Mouse (Mus musculus) MEL (cell line): ENCODE measurements around the gene Atg2a. TPM values are rescaled to one million over a fixed set of nuclear protein-coding genes. Genes with fewer than 3 reads are reported as not detected.
A peak's percentile ranks its signal among the peaks of the same experiment; 100 is the strongest.

ENCODE experiments used
- DNase-seq: peaks from one replicate; pipeline ENCODE4 v3.0.0; 2011; ENCODE audit warnings: low read depth, low spot score
- H3K27ac ChIP-seq: 2 replicates; pipeline ENCODE4 v1.5.1; 2012; ENCODE audit warnings: low read depth, mild to moderate bottlenecking, control low read depth, low read length, moderate library complexity; ENCODE audit not compliant: control insufficient read depth
- H3K27me3 ChIP-seq, 2 experiments: fragments of 150-350 bp in 1 of 2; sonication (generic) in 1 of 2; 2 replicates each; pipeline ENCODE4 v1.6.1; 2012; ENCODE audit warnings: low read length in 2 of 2, mild to moderate bottlenecking in 2 of 2, improper control_type of control experiment in 1 of 2, moderate library complexity in 1 of 2; ENCODE audit not compliant: insufficient read depth in 2 of 2, control insufficient read depth in 1 of 2
- H3K36me3 ChIP-seq, 2 experiments: 2 replicates each; pipeline ENCODE4 v1.6.1; 2012 to 2014; ENCODE audit warnings: low read length in 2 of 2, improper control_type of control experiment in 1 of 2, inconsistent platforms in 1 of 2, mild to moderate bottlenecking in 1 of 2; ENCODE audit not compliant: insufficient read depth in 2 of 2, control insufficient read depth in 1 of 2
- H3K4me1 ChIP-seq, 2 experiments: fragments of 150-350 bp in 1 of 2; sonication (generic) in 1 of 2; 2 replicates each; pipeline ENCODE4 v1.6.1; 2012; ENCODE audit warnings: low read length in 2 of 2, improper control_type of control experiment in 1 of 2, mild to moderate bottlenecking in 1 of 2; ENCODE audit not compliant: insufficient read depth in 2 of 2, control insufficient read depth in 1 of 2
- H3K4me3 ChIP-seq, 2 experiments: fragments of 150-350 bp in 1 of 2; sonication (generic) in 1 of 2; 2 replicates each; pipeline ENCODE4 v1.5.1; 2012; ENCODE audit warnings: low read depth in 2 of 2, low read length in 2 of 2, mild to moderate bottlenecking in 2 of 2, moderate library complexity in 2 of 2, control low read depth in 1 of 2, improper control_type of control experiment in 1 of 2; ENCODE audit not compliant: control insufficient read depth in 1 of 2, insufficient read depth in 1 of 2
- H3K79me2 ChIP-seq: 2 replicates; pipeline ENCODE4 v1.6.1; 2012; ENCODE audit warnings: mild to moderate bottlenecking, low read length, moderate library complexity; ENCODE audit not compliant: control insufficient read depth, poor library complexity, insufficient read depth
- H3K9ac ChIP-seq: 2 replicates; pipeline ENCODE4 v1.6.1; 2012; ENCODE audit warnings: low read depth, mild to moderate bottlenecking, control low read depth, low read length, moderate library complexity; ENCODE audit not compliant: control insufficient read depth, poor library complexity, severe bottlenecking
- H3K9me3 ChIP-seq: fragments of 150-350 bp; sonication (generic); replicated peaks from 2 replicates; pipeline ENCODE4 v1.6.1; 2012; ENCODE audit warnings: mild to moderate bottlenecking, low read length, improper control_type of control experiment, moderate library complexity; ENCODE audit not compliant: insufficient read depth
- BHLHE40 ChIP-seq: IDR thresholded peaks from 2 replicates; pipeline ENCODE4 v1.6.1; 2012; ENCODE audit warnings: low read depth, mild to moderate bottlenecking, inconsistent platforms, low read length, improper control_type of control experiment, borderline replicate concordance
- CHD1 ChIP-seq: IDR thresholded peaks from 2 replicates; pipeline ENCODE4 v1.6.1; 2012; ENCODE audit warnings: low read depth, mild to moderate bottlenecking, inconsistent platforms, low read length, improper control_type of control experiment
- CHD2 ChIP-seq: IDR thresholded peaks from 2 replicates; pipeline ENCODE4 v1.6.1; 2011; ENCODE audit warnings: low read length, improper control_type of control experiment
- CTCF ChIP-seq, 3 experiments: IDR thresholded peaks in 2 of 3; conservative IDR thresholded peaks in 1 of 3; 2 replicates each; pipeline ENCODE4 v1.5.1; 2011 to 2012; ENCODE audit warnings: low read length in 3 of 3, low read depth in 2 of 3, mild to moderate bottlenecking in 2 of 3, improper control_type of control experiment in 1 of 3, inconsistent platforms in 1 of 3, mixed read lengths in 1 of 3, moderate library complexity in 1 of 3; ENCODE audit not compliant: control insufficient read depth in 1 of 3, insufficient read depth in 1 of 3, poor library complexity in 1 of 3, severe bottlenecking in 1 of 3
- E2F4 ChIP-seq: IDR thresholded peaks from 2 replicates; pipeline ENCODE4 v1.6.1; 2011; ENCODE audit warnings: low read depth, low read length, improper control_type of control experiment, borderline replicate concordance
- ELF1 ChIP-seq: IDR thresholded peaks from 2 replicates; pipeline ENCODE4 v1.6.1; 2014; ENCODE audit warnings: low read depth, mild to moderate bottlenecking, inconsistent platforms, low read length, improper control_type of control experiment, moderate library complexity
- EP300 ChIP-seq, 2 experiments: IDR thresholded peaks; 2 replicates each; pipeline ENCODE4 v1.6.1; 2011; ENCODE audit warnings: improper control_type of control experiment in 2 of 2, low read length in 2 of 2, low read depth in 1 of 2, mild to moderate bottlenecking in 1 of 2
- ETS1 ChIP-seq: IDR thresholded peaks from 2 replicates; pipeline ENCODE4 v1.6.1; 2012; ENCODE audit warnings: low read depth, mild to moderate bottlenecking, inconsistent platforms, low read length, improper control_type of control experiment, moderate library complexity
- GABPA ChIP-seq: IDR thresholded peaks from 2 replicates; pipeline ENCODE4 v1.6.1; 2012; ENCODE audit warnings: low read depth, mild to moderate bottlenecking, inconsistent platforms, low read length, improper control_type of control experiment, moderate library complexity
- GATA1 ChIP-seq: IDR thresholded peaks from 2 replicates; pipeline ENCODE4 v1.6.1; 2011; ENCODE audit warnings: low read depth, low read length, improper control_type of control experiment
- HCFC1 ChIP-seq: IDR thresholded peaks from 2 replicates; pipeline ENCODE4 v1.6.1; 2012; ENCODE audit warnings: low read depth, mild to moderate bottlenecking, inconsistent platforms, low read length, improper control_type of control experiment, moderate library complexity
- KAT2A ChIP-seq: conservative IDR thresholded peaks from 2 replicates; pipeline ENCODE4 v1.6.1; 2012; ENCODE audit warnings: low read depth, low read length, improper control_type of control experiment, inconsistent platforms
- MAFK ChIP-seq: IDR thresholded peaks from 2 replicates; pipeline ENCODE4 v1.6.1; 2011; ENCODE audit warnings: low read depth, mild to moderate bottlenecking, low read length, improper control_type of control experiment, borderline replicate concordance
- MAX ChIP-seq: IDR thresholded peaks from 2 replicates; pipeline ENCODE4 v1.6.1; 2011; ENCODE audit warnings: low read length, improper control_type of control experiment
- MAZ ChIP-seq: IDR thresholded peaks from 2 replicates; pipeline ENCODE4 v1.6.1; 2012; ENCODE audit warnings: low read depth, mild to moderate bottlenecking, inconsistent platforms, low read length, improper control_type of control experiment
- MEF2A ChIP-seq: IDR thresholded peaks from 2 replicates; pipeline ENCODE4 v1.6.1; 2014; ENCODE audit warnings: low read depth, mild to moderate bottlenecking, inconsistent platforms, low read length, improper control_type of control experiment; ENCODE audit not compliant: poor library complexity, insufficient replicate concordance, severe bottlenecking; ENCODE audit errors: extremely low read depth
- MXI1 ChIP-seq: IDR thresholded peaks from 2 replicates; pipeline ENCODE4 v1.6.1; 2011; ENCODE audit warnings: mild to moderate bottlenecking, low read depth, low read length, improper control_type of control experiment
- MYB ChIP-seq: IDR thresholded peaks from 2 replicates; pipeline ENCODE4 v1.6.1; 2011; ENCODE audit warnings: mild to moderate bottlenecking, low read depth, low read length, improper control_type of control experiment
- MYC ChIP-seq: IDR thresholded peaks from 2 replicates; pipeline ENCODE4 v1.6.1; 2011; ENCODE audit warnings: low read depth, mild to moderate bottlenecking, low read length, improper control_type of control experiment, moderate library complexity
- NELFE ChIP-seq: IDR thresholded peaks from 2 replicates; pipeline ENCODE4 v1.6.1; 2011; ENCODE audit warnings: low read depth, low read length, improper control_type of control experiment
- NRF1 ChIP-seq: IDR thresholded peaks from 2 replicates; pipeline ENCODE4 v1.6.1; 2014; ENCODE audit warnings: low read depth, mild to moderate bottlenecking, inconsistent platforms, low read length, improper control_type of control experiment, moderate library complexity; ENCODE audit not compliant: poor library complexity, insufficient read depth, severe bottlenecking
- POLR2A ChIP-seq, 2 experiments: IDR thresholded peaks; 2 replicates each; pipeline ENCODE4 v1.6.1; 2011 to 2012; ENCODE audit warnings: low read length in 2 of 2, mild to moderate bottlenecking in 2 of 2, control low read depth in 1 of 2, improper control_type of control experiment in 1 of 2, low read depth in 1 of 2, moderate library complexity in 1 of 2; ENCODE audit not compliant: control insufficient read depth in 1 of 2, insufficient read depth in 1 of 2, poor library complexity in 1 of 2
- POLR2AphosphoS2 ChIP-seq: IDR thresholded peaks from 2 replicates; pipeline ENCODE4 v1.6.1; 2011; ENCODE audit warnings: low read length, improper control_type of control experiment
- POLR2AphosphoS5 ChIP-seq: IDR thresholded peaks from 2 replicates; pipeline ENCODE4 v1.6.1; 2012; ENCODE audit warnings: low read depth, borderline replicate concordance, mild to moderate bottlenecking, inconsistent platforms, low read length, moderate library complexity, mixed read lengths
- RAD21 ChIP-seq: IDR thresholded peaks from 2 replicates; pipeline ENCODE4 v1.6.1; 2011; ENCODE audit warnings: mild to moderate bottlenecking, low read depth, low read length, improper control_type of control experiment
- RCOR1 ChIP-seq: IDR thresholded peaks from 2 replicates; pipeline ENCODE4 v1.6.1; 2012; ENCODE audit warnings: low read depth, mild to moderate bottlenecking, inconsistent platforms, low read length, improper control_type of control experiment
- SIN3A ChIP-seq: IDR thresholded peaks from 2 replicates; pipeline ENCODE4 v1.6.1; 2012; ENCODE audit warnings: low read length, improper control_type of control experiment, inconsistent platforms
- SMC3 ChIP-seq: IDR thresholded peaks from 2 replicates; pipeline ENCODE4 v1.6.1; 2011; ENCODE audit warnings: low read depth, low read length, improper control_type of control experiment
- TAL1 ChIP-seq: IDR thresholded peaks from 2 replicates; pipeline ENCODE4 v1.6.1; 2012; ENCODE audit warnings: mild to moderate bottlenecking, inconsistent platforms, low read length, moderate library complexity, mixed read lengths
- TCF12 ChIP-seq: IDR thresholded peaks from 2 replicates; pipeline ENCODE4 v1.6.1; 2014; ENCODE audit warnings: low read depth, mild to moderate bottlenecking, inconsistent platforms, low read length, improper control_type of control experiment, moderate library complexity
- UBTF ChIP-seq: IDR thresholded peaks from 2 replicates; pipeline ENCODE4 v1.6.1; 2012; ENCODE audit warnings: low read depth, mild to moderate bottlenecking, inconsistent platforms, low read length, improper control_type of control experiment, moderate library complexity, borderline replicate concordance; ENCODE audit not compliant: insufficient read depth
- USF1 ChIP-seq: IDR thresholded peaks from 2 replicates; pipeline ENCODE4 v1.6.1; 2014; ENCODE audit warnings: low read depth, mild to moderate bottlenecking, inconsistent platforms, low read length, improper control_type of control experiment, moderate library complexity
- USF2 ChIP-seq, 2 experiments: IDR thresholded peaks; 2 replicates each; pipeline ENCODE4 v1.6.1; 2011 to 2012; ENCODE audit warnings: improper control_type of control experiment in 2 of 2, low read length in 2 of 2, borderline replicate concordance in 1 of 2, inconsistent platforms in 1 of 2, low read depth in 1 of 2, mild to moderate bottlenecking in 1 of 2; ENCODE audit not compliant: insufficient read depth in 1 of 2
- ZC3H11A ChIP-seq: IDR thresholded peaks from 2 replicates; pipeline ENCODE4 v1.6.1; 2012; ENCODE audit warnings: low read depth, mild to moderate bottlenecking, inconsistent platforms, low read length, improper control_type of control experiment
- ZKSCAN1 ChIP-seq: IDR thresholded peaks from 2 replicates; pipeline ENCODE4 v1.6.1; 2012; ENCODE audit warnings: low read depth, mild to moderate bottlenecking, inconsistent platforms, low read length, improper control_type of control experiment, moderate library complexity
- ZMIZ1 ChIP-seq: IDR thresholded peaks from 2 replicates; pipeline ENCODE4 v1.6.1; 2012; ENCODE audit warnings: low read depth, mild to moderate bottlenecking, inconsistent platforms, low read length, improper control_type of control experiment, moderate library complexity
- ZNF384 ChIP-seq: IDR thresholded peaks from 2 replicates; pipeline ENCODE4 v1.6.1; 2012; ENCODE audit warnings: low read depth, mild to moderate bottlenecking, inconsistent platforms, low read length, improper control_type of control experiment
- polyA plus RNA-seq, 2 experiments: library from polyadenylated mRNA; stranded (reverse) in 1 of 2; unstranded in 1 of 2; fragments of >175 nt in 1 of 2; fragments of >200 nt in 1 of 2; gene quantifications; 2 replicates each; pipeline versions ENCODE4 v1.2.1 to v1.2.4; 2012; ENCODE audit warnings: low replicate concordance in 2 of 2, low read depth in 1 of 2; ENCODE audit not compliant: insufficient read length in 2 of 2, insufficient read depth in 1 of 2, missing spikeins in 1 of 2
- total RNA-seq: library from RNA; depleted of rRNA; stranded (reverse); fragments of 300-350 nt; gene quantifications from 2 replicates; pipeline ENCODE4 v1.2.3, GENCODE M21; 2012

Gene Atg2a
- total and polyA plus RNA-seq, 3 experiments: 7.9 to 21.7 TPM; not detected in 1

DNA sequence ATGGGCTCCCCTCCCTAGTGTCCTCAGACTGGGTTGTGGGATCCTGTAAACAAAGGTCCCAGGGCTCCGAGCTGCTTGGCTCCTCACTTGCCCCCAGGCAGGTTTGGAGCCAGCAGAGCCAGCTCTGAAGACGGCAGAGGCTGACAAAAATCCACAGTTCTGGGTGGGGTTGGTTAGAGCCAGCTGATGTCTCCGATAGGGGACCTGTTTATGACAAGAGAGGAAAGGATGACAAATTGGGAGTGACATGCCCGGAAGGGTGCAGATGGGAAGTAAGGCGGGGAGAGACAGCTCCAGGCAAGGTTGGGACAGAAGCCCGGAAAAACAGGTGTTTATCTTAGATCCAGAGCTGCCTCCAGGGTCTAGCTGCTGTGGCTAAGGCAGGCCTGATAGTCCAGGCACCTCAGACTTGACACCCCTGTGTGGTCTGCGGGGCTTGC lies 59.0 kb downstream of the Atg2a start:
- Histone ChIP-seq H3K36me3 (peaks cover 2 to 55% of the 10 kb centered on the region in 2 experiments; a peak in 3 of 4 replicates), H3K4me1 (peaks cover 34 to 67% of the 10 kb centered on the region in 2 experiments), H3K9me3 (no peaks in the 10 kb centered on the region), H3K27ac (peak overlapping the region; percentile 83), H3K9ac (peak overlapping the region; percentile 46), H3K27me3 (no peaks in the 10 kb centered on the region), H3K79me2 (no peaks in the 10 kb centered on the region), H3K4me3 (no peak overlapping the region)
- DNase-seq: peak; percentile 90
- TF ChIP-seq MAZ: peak; percentile 62; the same call in 1 of the 2 replicates
- no peak for TF ChIP-seq MYB
- TF ChIP-seq MEF2A: no peak
- peak; percentile 84 for TF ChIP-seq GATA1
- TF ChIP-seq KAT2A: no peak; the same call in 1 of the 2 replicates
- peak; percentile 96 for TF ChIP-seq TAL1
- peak; percentile 69 for TF ChIP-seq RCOR1
- TF ChIP-seq ZKSCAN1: no peak
- no peak for TF ChIP-seq UBTF
- TF ChIP-seq MAFK: no peak
- no peak for TF ChIP-seq E2F4
- no peak for TF ChIP-seq CHD1
- TF ChIP-seq ZC3H11A: peak; percentile 4; the same call in 1 of the 2 replicates
- TF ChIP-seq USF1: no peak
- 0 out of 4 replicates have a peak, but pooled peaks of 1 of the 2 experiments have one; percentile 15 for TF ChIP-seq POLR2A (IDR thresholded peaks at IDR 0.05; ENCODE audit: control insufficient read depth in 1 of 2, insufficient read depth in 1 of 2, low read depth in 1 of 2, low read length in 2 of 2, poor library complexity in 1 of 2)
- TF ChIP-seq MYC: no peak
- no peak for TF ChIP-seq MAX
- peak; percentile 89 to 92 for TF ChIP-seq EP300 (IDR thresholded peaks at IDR 0.05; ENCODE audit: low read depth in 1 of 2, low read length in 2 of 2)
- TF ChIP-seq RAD21: no peak
- no peak for TF ChIP-seq POLR2AphosphoS5
- peak; percentile 86 for TF ChIP-seq MXI1
- TF ChIP-seq SIN3A: peak; percentile 92
- no peak for TF ChIP-seq ZNF384
- no peak for TF ChIP-seq NELFE
- no peak for TF ChIP-seq HCFC1
- TF ChIP-seq SMC3: no peak
- peak; percentile 99 for TF ChIP-seq ETS1
- no peak for TF ChIP-seq CTCF (IDR thresholded peaks at IDR 0.05 in 2 of 3, conservative IDR thresholded peaks at IDR 0.05 in 1 of 3; ENCODE audit: control insufficient read depth in 1 of 3, insufficient read depth in 1 of 3, low read depth in 2 of 3, low read length in 3 of 3, poor library complexity in 1 of 3, severe bottlenecking in 1 of 3)
- no peak for TF ChIP-seq NRF1
- TF ChIP-seq CHD2: no peak
- peak; percentile 92 for TF ChIP-seq TCF12
- no peak for TF ChIP-seq USF2 (IDR thresholded peaks at IDR 0.05; ENCODE audit: borderline replicate concordance in 1 of 2, insufficient read depth in 1 of 2, low read depth in 1 of 2, low read length in 2 of 2)
- no peak; the same call in 1 of the 2 replicates for TF ChIP-seq GABPA
- peak; percentile 46; the same call in 1 of the 2 replicates for TF ChIP-seq ELF1
- TF ChIP-seq POLR2AphosphoS2: peak; percentile 55; the same call in 1 of the 2 replicates
- TF ChIP-seq ZMIZ1: 0 out of 2 replicates have a peak, but pooled peaks have one; percentile 37
- TF ChIP-seq BHLHE40: no peak
